Mouse (Mus musculus): ENCODE results near the gene Aass.
"Not testable (repeated sequence)": the region's sequence is repeated elsewhere in the genome, so short reads cannot be mapped to it uniquely, and the experiment has no call there.

- not testable (repeated sequence) for TF ChIP-seq CTCF (IDR thresholded peaks at IDR 0.05; ENCODE audit: borderline replicate concordance, insufficient read depth, low read length); POLR2A (IDR thresholded peaks at IDR 0.05; ENCODE audit: low read depth, low read length)
Measured at GRCm38 (mm10) chr6:23156357-23156756, 23.6 kb upstream of the Aass start.

Measured in embryonic fibroblast, embryonic 13.5 days (primary cell).